Mouse (Mus musculus): ENCODE results near the gene Bicra. TPM values are rescaled to one million over a fixed set of nuclear protein-coding genes. Genes with fewer than 3 reads are reported as not detected.

Gene Bicra
- polyA plus RNA-seq, 1 experiment from 2014 or later = 8.0 TPM

- Histone ChIP-seq H3K4me1 (peaks cover 49% of the 10 kb centered on the region), H3K27me3 (no peaks in the 10 kb centered on the region), H3K27ac (peak overlapping the region; percentile 96), H3K9me3 (no peaks in the 10 kb centered on the region), H3K36me3 (peaks cover 4% of the 10 kb centered on the region; the same call in 1 of the 2 replicates), H3K4me2 (peak overlapping the region; percentile 73), H3K4me3 (peak overlapping the region; percentile 83), H3K9ac (peak overlapping the region; percentile 95)
- 1% methylated on average over 7 of the region's 7 CpGs for WGBS
- peak; percentile 19; the same call in 1 of the 2 replicates for ATAC-seq (ENCODE audit: borderline replicate concordance, extremely low read depth, low FRiP score, low TSS enrichment)
Observed at GRCm38 (mm10) chr7:16046101-16046480, 1.6 kb downstream of the Bicra start.

- peak overlapping the region; percentile 73 for H3K4me2 ChIP-seq
- peaks cover 47% of the 10 kb centered on the region for H3K4me1 ChIP-seq
- H3K36me3 ChIP-seq = peaks cover 4% of the 10 kb centered on the region; the same call in 1 of the 2 replicates
- H3K4me3 ChIP-seq = peak overlapping the region; percentile 83
- no peaks in the 10 kb centered on the region for H3K27me3 ChIP-seq
- H3K9me3 ChIP-seq = no peaks in the 10 kb centered on the region
- H3K27ac ChIP-seq = peak overlapping the region; percentile 96; the same call in 1 of the 2 replicates
- 59% methylated on average over 2 of the region's 2 CpGs for WGBS
- H3K9ac ChIP-seq = peak overlapping the region; percentile 95; the same call in 1 of the 2 replicates
- ATAC-seq (ENCODE audit: borderline replicate concordance, extremely low read depth, low FRiP score, low TSS enrichment) = no peak
Observed at GRCm38 (mm10) chr7:16045538-16045937, 2.2 kb downstream of the Bicra start.

GRCm38 (mm10) chr7:16044531-16044930 is 3.2 kb downstream of the Bicra start:
- no peaks in the 10 kb centered on the region for H3K27me3 ChIP-seq
- no peak overlapping the region for H3K4me3 ChIP-seq
- no peak for ATAC-seq (ENCODE audit: borderline replicate concordance, extremely low read depth, low FRiP score, low TSS enrichment)
- H3K4me1 ChIP-seq = peaks cover 37% of the 10 kb centered on the region
- peak overlapping the region; percentile 4; the same call in 1 of the 2 replicates for H3K4me2 ChIP-seq
- peaks cover 4% of the 10 kb centered on the region; the same call in 1 of the 2 replicates for H3K36me3 ChIP-seq
- H3K9me3 ChIP-seq = no peaks in the 10 kb centered on the region
- WGBS = 31% methylated on average over 5 of the region's 5 CpGs
- H3K9ac ChIP-seq = peak overlapping the region; percentile 5; the same call in 1 of the 2 replicates
- H3K27ac ChIP-seq = no peak overlapping the region

DNA sequence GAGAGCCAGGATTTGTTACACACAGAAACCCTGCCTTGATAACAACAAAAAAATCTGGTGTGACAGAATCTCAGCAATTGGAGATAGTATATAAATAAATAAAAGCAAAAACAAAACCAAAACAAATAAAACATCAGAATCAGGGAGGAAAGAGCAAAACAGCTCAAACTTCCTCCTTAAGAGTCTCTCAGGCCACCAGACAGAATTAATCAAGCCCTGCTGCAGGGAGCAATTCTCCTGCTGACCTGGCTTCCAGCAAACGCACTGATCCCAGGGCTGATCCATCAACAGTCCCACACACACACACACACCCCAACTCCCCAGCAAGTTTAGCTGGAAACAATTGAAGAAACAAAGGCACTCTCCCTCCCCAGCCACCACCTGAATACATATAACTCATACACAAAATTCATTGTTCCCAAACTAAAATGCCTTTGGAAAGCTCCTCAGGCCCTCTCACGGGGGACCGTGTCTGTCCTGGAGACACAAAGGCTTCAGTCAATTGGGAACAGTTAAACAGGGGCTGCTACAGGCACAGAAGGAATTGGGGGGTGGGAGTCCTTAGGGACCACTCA is 3.8 kb downstream of the Bicra start:
- Histone ChIP-seq H3K27ac (no peak overlapping the region), H3K9me3 (no peaks in the 10 kb centered on the region), H3K4me3 (no peak overlapping the region), H3K4me1 (peaks cover 31% of the 10 kb centered on the region), H3K4me2 (0 out of 2 replicates have a peak overlapping the region, but pooled peaks have one; percentile 4), H3K9ac (no peak overlapping the region), H3K27me3 (no peaks in the 10 kb centered on the region), H3K36me3 (peaks cover 4% of the 10 kb centered on the region; the same call in 1 of the 2 replicates)
- 44% methylated on average over 3 of the region's 3 CpGs for WGBS
- ATAC-seq (ENCODE audit: borderline replicate concordance, extremely low read depth, low FRiP score, low TSS enrichment) = no peak

GRCm38 (mm10) chr7:16042850-16043775 is 4.6 kb downstream of the Bicra start:
- no peak overlapping the region for H3K4me3 ChIP-seq
- H3K4me2 ChIP-seq = no peak overlapping the region
- peaks cover 4% of the 10 kb centered on the region; the same call in 1 of the 2 replicates for H3K36me3 ChIP-seq
- H3K9me3 ChIP-seq = no peaks in the 10 kb centered on the region
- peaks cover 30% of the 10 kb centered on the region for H3K4me1 ChIP-seq
- WGBS = 68% methylated on average over 10 of the region's 10 CpGs
- no peak overlapping the region for H3K9ac ChIP-seq
- no peak overlapping the region for H3K27ac ChIP-seq
- H3K27me3 ChIP-seq = no peaks in the 10 kb centered on the region
- no peak for ATAC-seq (ENCODE audit: borderline replicate concordance, extremely low read depth, low FRiP score, low TSS enrichment)

DNA sequence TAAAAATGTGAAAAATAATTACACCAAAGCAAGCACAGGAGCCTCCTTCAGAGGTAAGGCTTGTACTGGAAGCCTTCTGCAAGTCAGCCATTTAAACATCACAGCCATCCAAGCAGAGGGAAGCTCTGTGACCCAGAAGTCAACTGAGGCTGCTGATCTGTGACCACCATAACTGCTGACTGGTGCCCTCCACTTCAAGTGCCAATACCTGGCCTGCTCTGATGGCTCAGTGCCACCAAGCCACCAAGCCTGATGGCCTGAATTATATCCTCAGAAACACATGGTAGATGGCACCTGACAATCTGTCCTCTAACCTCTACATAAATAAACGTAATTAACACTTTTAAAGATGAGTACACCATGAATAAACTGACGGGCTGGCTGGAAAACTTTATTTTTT is 6.5 kb downstream of the Bicra start:
- Histone ChIP-seq H3K9ac (no peak overlapping the region), H3K36me3 (peaks cover 4% of the 10 kb centered on the region; the same call in 1 of the 2 replicates), H3K4me2 (no peak overlapping the region), H3K27ac (no peak overlapping the region), H3K9me3 (no peaks in the 10 kb centered on the region), H3K27me3 (no peaks in the 10 kb centered on the region), H3K4me3 (no peak overlapping the region), H3K4me1 (peaks cover 28% of the 10 kb centered on the region)
- WGBS = 86% methylated on average over 2 of the region's 2 CpGs
- ATAC-seq (ENCODE audit: borderline replicate concordance, extremely low read depth, low FRiP score, low TSS enrichment) = no peak

GRCm38 (mm10) chr7:16039363-16039762 is 8.4 kb downstream of the Bicra start:
- Histone ChIP-seq H3K9me3 (no peaks in the 10 kb centered on the region), H3K36me3 (peaks cover 4% of the 10 kb centered on the region; the same call in 1 of the 2 replicates), H3K4me1 (peaks cover 10% of the 10 kb centered on the region), H3K4me2 (no peak overlapping the region), H3K27ac (no peak overlapping the region), H3K27me3 (no peaks in the 10 kb centered on the region), H3K9ac (no peak overlapping the region), H3K4me3 (no peak overlapping the region)
- no peak for ATAC-seq (ENCODE audit: borderline replicate concordance, extremely low read depth, low FRiP score, low TSS enrichment)
- WGBS = 88% methylated on average over 5 of the region's 5 CpGs

DNA sequence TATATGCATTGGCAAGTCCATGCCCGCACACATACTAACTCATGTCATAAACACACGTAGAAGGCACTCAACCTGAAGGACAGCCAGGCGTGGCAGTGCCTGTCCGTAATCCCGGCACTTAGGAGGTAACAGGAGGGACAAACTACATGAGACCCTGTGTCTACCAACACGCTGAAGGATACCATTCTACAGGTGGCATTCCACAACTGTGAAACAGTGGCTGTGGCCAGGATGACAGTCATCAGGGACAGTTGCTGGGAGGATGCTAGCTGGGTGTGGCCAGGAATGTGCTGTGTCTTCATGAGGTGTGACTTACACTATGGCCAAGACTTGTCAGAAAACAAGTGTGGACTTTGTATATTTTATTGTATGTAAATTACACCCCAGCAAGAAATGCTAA is 10.7 kb downstream of the Bicra start:
- 85% methylated on average over 6 of the region's 6 CpGs for WGBS
- no peaks in the 10 kb centered on the region for H3K4me1 ChIP-seq
- no peak overlapping the region for H3K4me2 ChIP-seq
- no peak overlapping the region for H3K4me3 ChIP-seq
- H3K9me3 ChIP-seq = no peaks in the 10 kb centered on the region
- ATAC-seq (ENCODE audit: borderline replicate concordance, extremely low read depth, low FRiP score, low TSS enrichment) = no peak
- no peak overlapping the region for H3K9ac ChIP-seq
- H3K36me3 ChIP-seq = no peaks in the 10 kb centered on the region
- no peak overlapping the region for H3K27ac ChIP-seq
- no peaks in the 10 kb centered on the region for H3K27me3 ChIP-seq

DNA sequence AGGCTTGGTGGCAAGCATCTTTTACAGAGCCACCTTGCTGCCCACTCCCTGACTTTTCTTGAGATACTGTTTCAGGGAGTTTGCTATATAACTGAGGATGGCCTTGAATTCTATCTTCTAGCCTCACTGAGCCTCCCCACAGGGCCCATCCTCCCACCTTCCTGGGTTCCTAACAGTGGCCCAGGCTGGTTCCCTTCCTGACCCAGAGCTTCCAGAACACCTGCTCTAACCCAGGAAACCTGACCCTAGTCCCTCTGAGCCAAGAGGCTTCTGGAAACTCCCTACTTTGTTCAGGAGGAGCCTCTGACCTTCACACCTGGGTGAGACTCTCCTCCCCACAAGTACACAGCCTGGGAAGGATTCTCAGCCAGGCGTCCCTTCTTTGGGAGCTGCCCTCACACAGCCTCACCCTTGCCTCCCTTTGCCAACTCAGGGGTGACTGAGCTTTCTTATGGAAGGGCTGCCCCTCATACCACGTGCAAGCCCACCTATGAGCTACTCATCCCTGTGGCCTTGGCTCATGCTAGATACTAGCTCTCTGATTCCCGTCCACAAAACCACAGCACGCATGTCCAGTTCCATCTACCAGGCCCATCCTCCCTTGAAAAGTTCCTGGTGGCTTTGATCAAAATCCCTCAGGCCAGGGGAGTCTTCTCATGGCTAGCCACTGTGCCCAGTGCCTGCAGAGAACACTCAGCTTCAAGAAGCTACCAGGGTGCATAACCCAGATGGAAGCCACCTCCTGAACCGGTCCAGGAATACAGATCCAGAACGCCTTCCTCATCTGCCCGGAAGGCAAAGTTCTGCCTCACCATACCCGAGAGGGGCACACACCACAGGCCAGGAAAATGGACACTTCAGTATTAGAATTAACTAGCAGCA is 13.9 kb downstream of the Bicra start:
- H3K36me3 ChIP-seq = 0 out of 2 replicates have a peak, but pooled peaks cover 11% of the 10 kb centered on the region
- H3K27me3 ChIP-seq = no peaks in the 10 kb centered on the region
- H3K27ac ChIP-seq = no peak overlapping the region
- H3K9ac ChIP-seq = no peak overlapping the region
- H3K4me2 ChIP-seq = no peak overlapping the region
- H3K4me3 ChIP-seq = no peak overlapping the region
- H3K4me1 ChIP-seq = peaks cover 4% of the 10 kb centered on the region; the same call in 1 of the 2 replicates
- no peaks in the 10 kb centered on the region for H3K9me3 ChIP-seq
- 87% methylated on average over 8 of the region's 8 CpGs for WGBS
- 0 out of 2 replicates have a peak, but pooled peaks have one; percentile 35 for ATAC-seq (ENCODE audit: borderline replicate concordance, extremely low read depth, low FRiP score, low TSS enrichment)

DNA sequence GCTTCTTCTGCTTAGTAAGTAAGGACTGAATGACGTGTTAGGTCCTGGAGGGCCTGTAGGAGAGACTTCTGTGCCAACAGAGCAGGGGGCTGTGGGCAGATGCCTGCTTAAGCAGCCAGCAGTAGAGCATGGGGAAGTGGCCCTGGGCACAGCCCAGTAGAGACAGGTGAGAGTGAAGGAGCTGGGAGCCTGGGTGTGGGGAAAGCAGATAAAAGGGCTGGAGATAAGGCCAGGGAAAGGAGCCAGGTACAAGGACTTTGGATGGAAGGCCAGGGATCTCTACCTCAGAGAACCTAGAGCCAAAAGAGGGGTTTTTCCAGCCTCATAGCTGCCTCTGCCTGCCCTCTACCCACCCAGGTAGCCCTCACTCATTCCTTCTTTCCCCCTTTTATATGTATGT is 14.7 kb downstream of the Bicra start:
- ATAC-seq (ENCODE audit: borderline replicate concordance, extremely low read depth, low FRiP score, low TSS enrichment) = no peak
- Histone ChIP-seq H3K9ac (no peak overlapping the region), H3K27ac (no peak overlapping the region), H3K4me1 (peaks cover 4% of the 10 kb centered on the region; the same call in 1 of the 2 replicates), H3K9me3 (no peaks in the 10 kb centered on the region), H3K4me3 (no peak overlapping the region), H3K4me2 (no peak overlapping the region), H3K36me3 (0 out of 2 replicates have a peak, but pooled peaks cover 11% of the 10 kb centered on the region), H3K27me3 (no peaks in the 10 kb centered on the region)
- WGBS = 83% methylated on average over 1 of the region's 1 CpGs

GRCm38 (mm10) chr7:16031072-16031471 is 16.6 kb downstream of the Bicra start:
- H3K27ac ChIP-seq = no peak overlapping the region
- no peak for ATAC-seq (ENCODE audit: borderline replicate concordance, extremely low read depth, low FRiP score, low TSS enrichment)
- WGBS = 92% methylated on average over 4 of the region's 4 CpGs

More at GRCm38 (mm10) chr7:16031072-16031471, 16.6 kb downstream of the Bicra start:
- Histone ChIP-seq H3K36me3 (0 out of 2 replicates have a peak, but pooled peaks cover 11% of the 10 kb centered on the region), H3K9ac (no peak overlapping the region), H3K4me3 (no peak overlapping the region), H3K9me3 (no peaks in the 10 kb centered on the region), H3K4me2 (no peak overlapping the region), H3K27me3 (no peaks in the 10 kb centered on the region), H3K4me1 (peaks cover 4% of the 10 kb centered on the region; the same call in 1 of the 2 replicates)

Measured in lung, embryonic 15.5 days (tissue).